Mouse (Mus musculus) embryo, embryonic 10.5 days (tissue): ENCODE measurements around the gene Slc25a41.

Experiments
- DNase-seq: peaks from one replicate; pipeline ENCODE4 v3.0.0-alpha.2; 2015; ENCODE audit warnings: low spot score

The Slc25a41 gene

GRCm38 (mm10) chr17:57047406-57047805, 6.0 kb upstream of the Slc25a41 start:
- peak; percentile 41 for DNase-seq

DNA sequence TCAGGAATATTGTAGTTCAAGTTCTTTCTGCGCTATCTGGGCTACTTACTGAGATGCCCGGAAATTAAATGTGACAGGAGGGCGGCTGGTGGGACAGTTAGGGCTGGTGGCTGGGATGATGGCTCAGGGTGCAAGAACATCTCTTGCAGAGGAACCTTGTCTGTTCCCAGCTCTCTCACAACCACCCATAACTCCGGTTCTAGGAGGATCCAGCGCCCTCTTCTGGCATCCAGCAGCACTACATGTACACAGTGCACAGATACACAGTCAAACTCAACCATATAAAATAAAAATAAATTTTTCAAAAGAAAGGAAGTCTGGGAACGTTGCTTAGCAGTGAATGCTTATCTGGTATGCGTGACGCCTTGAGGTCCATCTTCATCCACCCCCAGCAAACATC, 2.5 kb downstream of the Slc25a41 start:
- DNase-seq: no peak

DNA sequence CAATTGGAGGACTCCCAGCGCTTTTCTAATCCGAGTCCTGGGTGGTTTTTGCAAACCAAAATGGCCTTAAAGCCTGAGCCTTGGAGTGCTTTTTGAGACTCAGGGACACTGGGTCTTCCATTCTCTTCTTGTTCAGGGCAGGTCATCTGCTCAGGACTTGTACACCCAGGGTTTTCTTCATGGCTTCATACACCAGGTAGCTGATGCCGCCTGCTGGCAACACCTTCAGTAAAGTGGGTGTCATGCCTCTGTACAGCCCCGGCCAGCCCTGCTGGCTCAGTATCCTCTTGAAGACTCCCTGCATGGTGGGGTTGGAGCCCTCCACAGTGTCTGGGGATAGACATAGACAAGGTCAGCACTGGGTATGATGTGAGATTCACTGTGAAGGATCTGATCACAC, 8.6 kb downstream of the Slc25a41 start:
- DNase-seq: peak; percentile 3

- peak; percentile 100 for DNase-seq
Measured at GRCm38 (mm10) chr17:57031661-57032420, 9.6 kb downstream of the Slc25a41 start.

GRCm38 (mm10) chr17:57030931-57031660, 10.4 kb downstream of the Slc25a41 start, which contains the start of gene Khsrp:
TSS of gene Khsrp (minus strand) at chr17:57031522.
- peak; percentile 66 for DNase-seq

DNA sequence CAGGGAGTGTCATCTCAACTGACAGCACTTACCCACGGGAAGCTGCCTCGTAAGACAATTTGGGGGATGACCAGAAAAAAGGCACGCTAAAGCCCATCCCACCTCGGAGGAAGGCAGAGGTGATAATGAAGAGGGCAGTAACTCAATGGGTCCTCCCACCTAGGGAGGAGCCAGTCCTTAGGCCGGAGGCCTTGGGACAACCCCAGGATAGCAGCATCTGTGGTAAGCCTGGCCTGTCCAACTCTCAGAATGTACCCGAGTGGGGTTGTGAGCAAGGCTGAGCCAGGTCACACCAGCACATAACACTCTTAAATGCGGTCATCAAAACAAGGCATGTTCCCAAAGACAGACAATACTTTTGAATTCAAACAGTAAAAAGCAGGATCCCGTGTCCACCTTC, 11.8 kb downstream of the Slc25a41 start:
- no peak for DNase-seq

GRCm38 (mm10) chr17:57027471-57027870, 14.0 kb downstream of the Slc25a41 start:
- DNase-seq: no peak

DNA sequence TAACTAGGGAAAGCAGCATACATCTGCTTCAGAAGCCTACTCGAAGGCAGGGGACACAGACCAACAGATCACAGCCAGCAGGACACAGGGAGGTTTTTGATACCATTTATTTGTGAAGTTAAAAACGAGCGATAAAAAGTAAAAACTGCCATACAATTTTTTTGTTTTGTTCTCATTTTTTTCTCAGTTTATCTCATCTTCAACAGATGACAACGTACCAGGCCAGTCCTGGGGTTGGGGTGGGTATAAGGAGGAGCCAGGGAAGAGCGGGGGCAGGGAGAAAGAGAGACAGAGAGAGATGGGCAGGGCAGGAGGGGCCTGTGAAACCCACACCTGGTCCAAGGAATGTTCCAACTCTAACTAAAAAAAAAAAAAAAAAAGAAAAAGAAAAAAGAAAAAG, 20.5 kb downstream of the Slc25a41 start:
- no peak for DNase-seq

- no peak for DNase-seq
Measured at GRCm38 (mm10) chr17:57019693-57020092, 21.8 kb downstream of the Slc25a41 start.

DNA sequence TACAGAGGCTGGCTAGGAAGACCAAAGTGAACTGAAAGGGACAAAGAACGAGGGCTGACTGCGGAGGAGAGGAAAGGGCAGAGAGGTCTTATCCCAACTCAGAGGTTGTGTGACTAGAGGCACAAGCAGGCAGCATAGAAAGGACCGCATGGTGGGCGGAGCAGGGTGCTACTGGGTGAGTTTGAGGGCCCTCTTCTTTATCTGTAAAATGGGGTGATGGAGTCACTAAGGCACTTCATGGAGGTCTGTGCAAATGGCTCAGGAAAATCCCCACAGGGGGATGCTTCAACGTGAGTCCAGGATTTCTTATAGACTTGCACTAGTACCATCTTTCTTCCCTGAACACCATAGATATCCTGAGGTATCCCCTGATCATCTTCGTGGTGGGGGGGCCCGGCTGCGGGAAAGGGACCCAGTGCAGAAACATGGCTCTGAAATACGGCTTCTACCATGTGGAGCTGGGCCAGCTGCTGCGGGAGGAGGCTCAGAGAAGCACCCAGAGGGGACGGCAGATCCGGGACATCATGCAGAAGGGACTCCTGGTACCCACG, 29.1 kb downstream of the Slc25a41 start:
- DNase-seq: no peak

GRCm38 (mm10) chr17:57011236-57012141, 30.0 kb downstream of the Slc25a41 start, which contains the start of the genes Gtf2f1 and Gm17949:
TSS of gene Gtf2f1 (minus strand) at chr17:57011288.
TSS of gene Gm17949 (plus strand) at chr17:57011469.
- DNase-seq: peak; percentile 99

DNA sequence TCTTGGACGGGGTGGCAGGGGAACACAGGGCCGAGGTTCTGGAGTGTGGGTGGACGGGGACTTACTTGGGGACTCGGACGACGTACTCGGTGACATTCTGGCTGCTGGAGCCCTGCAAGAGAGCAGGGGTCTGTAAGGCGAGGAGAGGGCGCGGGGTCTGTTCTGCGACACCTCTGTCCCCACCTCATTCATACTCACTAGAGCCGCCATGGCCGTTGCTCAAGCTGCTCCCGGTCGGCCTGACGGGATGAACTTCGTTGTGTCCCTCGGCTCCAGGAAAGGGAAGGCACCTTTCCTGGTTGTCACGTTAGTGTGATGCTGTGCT, 30.6 kb downstream of the Slc25a41 start:
- no peak for DNase-seq

DNA sequence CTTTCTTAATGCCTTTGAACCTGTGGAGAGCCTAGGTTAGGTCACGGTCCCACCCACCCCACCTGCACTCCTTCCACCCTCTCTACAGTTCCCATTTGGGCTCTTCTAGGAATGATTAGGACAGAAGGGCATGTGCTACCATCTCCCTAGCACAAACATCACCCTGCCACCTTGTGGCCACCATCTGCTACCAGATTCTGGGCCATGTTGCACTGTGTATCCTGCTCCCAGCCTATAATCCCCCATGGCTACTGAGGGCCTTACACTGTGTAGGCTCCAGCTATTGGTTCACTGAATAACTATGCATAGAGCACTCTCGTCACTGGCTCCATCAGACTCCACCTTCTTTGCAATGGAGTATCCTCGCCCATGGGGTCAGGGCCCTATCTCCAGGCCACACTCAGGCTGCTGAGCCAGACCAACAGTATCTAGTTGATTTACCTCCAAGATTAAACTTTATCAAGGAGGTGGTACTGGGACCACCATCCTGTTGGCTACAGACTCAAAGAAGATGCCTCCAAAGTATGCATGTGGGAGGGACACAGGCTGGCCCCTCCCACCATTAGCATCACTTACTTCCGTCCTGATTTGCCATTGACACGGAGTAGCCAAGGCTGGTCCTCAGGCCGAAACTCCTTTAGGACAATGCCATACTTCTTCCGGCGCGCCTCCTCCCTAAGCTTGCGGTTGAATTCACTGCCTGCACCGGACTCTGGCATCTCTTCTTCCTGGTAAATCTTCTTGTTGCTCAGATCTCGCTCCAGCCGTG, 34.1 kb downstream of the Slc25a41 start:
- DNase-seq: no peak

GRCm38 (mm10) chr17:57003994-57004393, 37.5 kb downstream of the Slc25a41 start:
- no peak for DNase-seq

- no peak for DNase-seq
Measured at GRCm38 (mm10) chr17:57001228-57001627, 40.2 kb downstream of the Slc25a41 start.

GRCm38 (mm10) chr17:56999968-57000609, 41.4 kb downstream of the Slc25a41 start, which contains the start of gene Pspn:
TSS of gene Pspn (minus strand) at chr17:57000018.
- no peak for DNase-seq

DNA sequence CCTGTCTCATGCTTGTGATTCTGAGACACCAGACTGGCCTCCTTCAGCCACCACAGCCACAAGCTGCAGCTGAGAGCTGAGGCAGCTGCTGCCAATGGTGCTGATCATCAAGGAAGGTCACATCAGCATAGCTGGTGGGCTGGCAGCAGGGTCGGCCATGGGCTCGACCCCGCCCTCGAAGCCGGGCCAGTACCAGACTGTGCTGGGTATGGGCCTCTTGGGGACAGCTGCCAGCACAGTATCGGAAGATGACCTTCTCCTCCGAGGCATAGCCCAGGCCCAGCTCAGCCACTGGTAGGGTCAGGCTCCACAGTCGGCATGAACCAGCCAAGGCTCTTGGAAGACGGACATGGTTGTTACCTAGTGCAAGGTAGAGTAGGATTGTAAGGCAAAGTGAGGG, 42.0 kb downstream of the Slc25a41 start:
- DNase-seq: no peak

DNA sequence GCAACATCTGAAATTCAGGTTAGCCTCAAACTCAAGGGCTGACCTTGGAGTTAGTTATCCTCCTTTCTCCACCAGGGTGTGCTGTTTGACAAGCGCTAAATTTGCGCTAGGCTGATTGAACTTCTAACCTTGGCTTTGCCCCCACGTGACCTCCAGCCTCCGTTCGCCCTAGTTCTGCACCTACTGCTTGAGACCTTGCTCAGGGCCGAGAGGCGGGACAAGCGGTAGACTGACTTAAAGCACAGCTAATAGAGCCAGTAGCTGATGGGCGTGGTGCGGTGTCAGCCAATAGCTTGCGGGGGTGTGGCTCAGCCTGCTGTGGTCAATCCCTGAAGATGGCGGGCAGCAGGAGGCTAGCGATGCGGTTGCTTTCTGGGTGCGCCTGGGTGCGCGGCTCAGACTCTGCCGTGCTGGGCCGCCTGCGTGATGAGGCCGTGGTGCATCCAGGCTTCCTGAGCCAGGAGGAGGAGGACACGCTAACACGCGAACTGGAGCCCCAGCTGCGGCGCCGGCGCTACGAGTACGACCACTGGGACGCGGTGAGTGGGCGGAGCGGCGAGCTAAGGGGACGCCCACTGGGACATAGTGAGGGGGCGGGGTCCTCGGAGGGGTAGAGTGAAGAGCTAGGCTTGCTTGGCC, 44.3 kb downstream of the Slc25a41 start, which contains the start of gene Alkbh7:
Gene Alkbh7, plus strand, starts transcription at position 311 of the 639 bp plus-strand sequence.
- DNase-seq: peak; percentile 99

DNA sequence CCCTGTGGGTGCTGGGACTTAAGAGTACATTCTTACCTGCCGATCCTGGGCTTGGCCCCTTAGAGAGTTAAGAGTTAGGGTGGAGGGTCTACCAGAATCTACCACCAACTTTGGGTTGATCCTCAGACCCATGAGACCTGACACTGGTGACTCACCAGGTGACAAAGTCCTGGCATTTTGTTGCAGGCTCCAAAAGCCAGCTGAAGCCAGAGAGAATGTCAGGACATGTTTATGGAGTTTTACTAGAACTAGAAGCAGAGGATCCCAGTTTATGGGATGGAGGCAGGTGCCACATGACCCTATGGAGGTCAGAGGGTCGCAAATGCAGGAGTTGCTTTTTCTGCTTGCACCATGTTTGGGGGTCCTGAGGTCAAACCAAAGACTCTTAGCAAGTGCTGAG, 44.9 kb downstream of the Slc25a41 start:
- no peak for DNase-seq

DNA sequence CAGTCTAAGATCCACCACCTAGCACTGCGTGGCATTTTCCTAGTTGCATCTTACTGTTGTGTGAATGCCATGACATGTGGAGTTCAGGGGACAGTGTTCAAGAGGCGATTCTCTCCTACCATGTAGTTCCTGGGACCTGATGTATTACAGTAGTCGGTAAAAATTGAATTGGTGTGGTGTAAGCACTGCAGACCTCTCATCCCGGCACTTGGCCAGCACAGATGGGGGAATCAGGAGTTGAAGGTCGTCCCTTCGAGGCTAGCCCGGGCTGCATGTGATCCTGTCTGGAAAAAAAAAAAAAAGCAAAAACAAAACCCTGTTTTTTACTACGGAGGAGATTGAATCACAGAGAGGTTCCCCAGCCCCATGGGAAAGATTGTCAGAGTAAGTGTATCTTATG, 46.4 kb downstream of the Slc25a41 start:
- DNase-seq: no peak
